Mouse (Mus musculus): ENCODE results near the gene Exosc10. TPM values are rescaled to one million over a fixed set of nuclear protein-coding genes. Genes with fewer than 3 reads are reported as not detected.

Gene Exosc10
- total RNA-seq, 2 experiments from 2014 or later = 48.9 to 52.4 TPM

GRCm38 (mm10) chr4:148604541-148605165, 46.4 kb downstream of the Exosc10 start:
- DNase-seq (ENCODE audit: low spot score in 2 of 2) = peak; percentile 62 to 69

DNA sequence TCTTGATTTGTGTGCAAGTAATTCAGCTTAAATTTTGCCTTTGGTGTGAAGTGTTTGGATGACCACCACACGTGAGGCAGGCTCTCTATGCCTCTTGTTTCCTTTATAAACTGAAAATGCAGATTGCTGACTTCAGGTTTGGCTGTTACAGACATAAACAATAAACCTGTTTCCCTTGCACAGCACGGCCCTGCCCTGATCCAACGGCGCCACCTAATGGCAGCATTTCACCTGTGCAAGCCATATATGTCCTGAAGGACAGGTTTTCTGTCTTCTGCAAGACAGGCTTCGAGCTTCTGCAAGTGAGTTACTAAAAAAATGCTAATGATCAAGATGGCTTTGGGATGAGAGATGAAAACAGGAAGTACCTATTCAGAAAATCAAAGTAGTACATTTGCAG, 49.5 kb downstream of the Exosc10 start:
- peak; percentile 54 to 76 for DNase-seq (ENCODE audit: low spot score in 2 of 2)

DNA sequence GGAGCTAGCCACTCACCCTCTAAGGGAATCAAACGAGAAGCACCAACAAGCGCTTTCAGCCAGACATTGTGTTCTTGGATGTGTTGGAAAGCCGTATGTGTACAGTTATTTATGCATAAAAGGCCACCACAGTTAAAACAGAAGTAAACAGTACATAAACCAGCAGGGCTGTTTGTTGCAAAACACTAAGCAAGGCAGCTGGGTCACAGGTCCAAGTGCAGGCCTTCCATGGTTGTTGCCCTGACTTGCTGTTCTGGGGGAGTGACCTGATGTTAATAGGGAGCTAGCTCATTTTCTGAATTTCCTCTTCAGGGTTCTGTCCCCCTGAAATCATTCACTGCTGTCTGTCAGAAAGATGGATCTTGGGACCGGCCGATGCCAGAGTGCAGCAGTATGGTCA, 51.6 kb downstream of the Exosc10 start:
- no peak for DNase-seq (ENCODE audit: low spot score in 2 of 2)

GRCm38 (mm10) chr4:148610631-148611364, 52.6 kb downstream of the Exosc10 start:
- DNase-seq (ENCODE audit: low spot score in 2 of 2) = no peak

DNA sequence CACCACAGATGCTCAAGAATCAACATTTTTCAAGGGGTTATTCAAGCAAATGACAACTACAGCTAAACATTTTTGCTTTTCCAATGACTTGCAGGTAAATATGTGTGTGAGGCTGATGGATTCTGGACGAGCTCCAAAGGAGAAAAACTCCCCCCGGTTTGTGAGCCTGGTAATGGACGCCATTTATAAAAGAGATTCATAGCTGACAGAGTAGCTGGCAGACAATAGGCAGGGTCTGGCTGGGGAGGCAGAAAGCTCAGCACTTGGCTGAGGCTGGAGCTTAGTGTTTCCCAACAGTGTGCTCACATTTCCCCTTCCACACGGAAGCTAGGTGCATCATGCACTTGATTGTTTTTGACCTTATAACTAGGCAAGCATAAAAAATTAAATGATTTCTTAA, 54.3 kb downstream of the Exosc10 start:
- no peak for DNase-seq (ENCODE audit: low spot score in 2 of 2)

DNA sequence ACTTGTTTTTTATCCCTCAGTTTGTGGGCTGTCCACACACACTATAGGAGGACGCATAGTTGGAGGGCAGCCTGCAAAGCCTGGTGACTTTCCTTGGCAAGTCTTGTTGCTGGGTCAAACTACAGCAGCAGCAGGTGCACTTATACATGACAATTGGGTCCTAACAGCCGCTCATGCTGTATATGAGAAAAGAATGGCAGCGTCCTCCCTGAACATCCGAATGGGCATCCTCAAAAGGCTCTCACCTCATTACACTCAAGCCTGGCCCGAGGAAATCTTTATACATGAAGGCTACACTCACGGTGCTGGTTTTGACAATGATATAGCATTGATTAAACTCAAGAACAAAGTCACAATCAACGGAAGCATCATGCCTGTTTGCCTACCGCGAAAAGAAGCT, 55.5 kb downstream of the Exosc10 start:
- no peak for DNase-seq (ENCODE audit: low spot score in 2 of 2)

GRCm38 (mm10) chr4:148619805-148620204, 61.6 kb downstream of the Exosc10 start:
- DNase-seq (ENCODE audit: low spot score in 2 of 2) = no peak

DNA sequence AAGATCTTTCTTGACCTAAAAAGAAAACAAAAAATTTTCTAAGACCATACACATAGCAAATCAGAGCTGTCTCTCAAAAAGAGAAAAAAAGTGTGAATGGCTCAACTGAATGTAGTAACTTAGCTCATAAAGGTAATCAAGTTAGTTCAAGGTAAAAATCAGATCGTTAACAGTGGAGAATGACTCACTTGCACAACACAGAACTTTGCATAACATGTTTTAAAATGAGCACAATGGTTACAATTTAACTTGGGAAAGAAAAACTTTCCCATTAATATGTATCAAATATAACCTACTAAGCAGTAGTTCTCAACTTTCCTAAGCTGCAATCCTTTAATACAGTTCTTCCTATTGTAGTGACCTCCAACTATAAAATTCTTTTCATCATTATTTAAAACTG, 62.5 kb downstream of the Exosc10 start:
- no peak for DNase-seq (ENCODE audit: low spot score in 2 of 2)

DNA sequence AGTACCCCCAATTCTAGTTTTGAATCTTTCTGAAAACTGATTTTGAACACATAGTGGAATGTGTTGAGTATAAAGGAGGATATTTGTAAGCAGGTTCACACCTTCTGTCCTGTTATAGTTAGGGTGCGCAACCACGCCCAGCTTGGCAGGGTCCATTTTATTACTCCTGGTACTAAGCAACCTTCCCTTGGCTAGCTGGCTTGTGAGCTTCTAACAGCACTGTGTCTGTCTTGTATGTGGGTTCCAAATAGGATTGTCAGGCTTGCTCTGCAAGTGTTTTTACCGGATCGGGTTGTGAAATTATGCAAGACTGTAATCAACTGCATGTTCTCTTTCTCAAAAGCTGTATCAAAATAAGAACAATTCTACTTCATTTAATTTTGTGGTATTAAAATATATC, 64.3 kb downstream of the Exosc10 start:
- DNase-seq (ENCODE audit: low spot score in 2 of 2) = no peak

DNA sequence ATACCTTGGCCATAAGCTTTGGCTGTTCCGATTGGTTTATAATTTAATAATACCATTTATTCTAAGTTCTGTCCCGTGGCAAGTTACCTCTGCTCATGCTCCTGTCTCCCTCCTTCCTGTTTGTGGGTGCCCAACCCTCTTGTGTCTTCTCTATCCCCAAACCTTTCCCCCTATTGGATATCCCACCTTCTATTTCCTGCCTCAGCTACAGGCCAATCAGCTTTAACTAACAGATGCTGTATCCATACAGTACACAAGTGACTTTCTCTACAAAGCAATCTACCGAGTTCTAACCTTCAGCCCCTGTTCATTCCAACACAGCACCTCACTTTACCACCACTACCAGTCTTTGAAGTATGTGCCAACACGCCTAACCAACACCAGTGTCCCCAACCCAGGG, 65.4 kb downstream of the Exosc10 start:
- DNase-seq (ENCODE audit: low spot score in 2 of 2) = no peak

DNA sequence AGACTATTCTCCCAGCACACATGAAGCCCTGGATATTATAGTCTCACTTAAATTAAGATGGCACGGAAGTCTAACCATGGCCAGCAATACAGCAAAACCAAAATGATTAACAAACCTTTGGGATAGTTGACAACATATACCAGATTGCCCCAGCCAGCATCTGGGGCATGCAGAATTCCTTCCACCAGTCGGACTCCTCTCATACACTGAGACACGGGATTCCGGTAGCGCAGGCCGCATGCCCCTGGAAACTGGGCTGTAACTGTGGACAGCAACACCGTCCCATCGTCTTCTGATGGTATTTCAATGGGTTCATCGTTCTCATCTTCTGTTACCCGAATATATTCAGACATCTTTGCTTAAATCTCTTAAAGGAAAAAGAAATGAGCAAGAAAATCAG, 66.8 kb downstream of the Exosc10 start:
- DNase-seq (ENCODE audit: low spot score in 2 of 2) = no peak

GRCm38 (mm10) chr4:148625756-148626622, 67.8 kb downstream of the Exosc10 start:
- peak in 1 of 2 experiments; percentile 27 for DNase-seq (ENCODE audit: low spot score in 2 of 2)

- DNase-seq (ENCODE audit: low spot score in 2 of 2) = peak; percentile 95
Observed at GRCm38 (mm10) chr4:148626623-148627185, 68.5 kb downstream of the Exosc10 start, which contains the start of gene Tardbp. Gene Tardbp (minus strand): TSS chr4:148627019.

DNA sequence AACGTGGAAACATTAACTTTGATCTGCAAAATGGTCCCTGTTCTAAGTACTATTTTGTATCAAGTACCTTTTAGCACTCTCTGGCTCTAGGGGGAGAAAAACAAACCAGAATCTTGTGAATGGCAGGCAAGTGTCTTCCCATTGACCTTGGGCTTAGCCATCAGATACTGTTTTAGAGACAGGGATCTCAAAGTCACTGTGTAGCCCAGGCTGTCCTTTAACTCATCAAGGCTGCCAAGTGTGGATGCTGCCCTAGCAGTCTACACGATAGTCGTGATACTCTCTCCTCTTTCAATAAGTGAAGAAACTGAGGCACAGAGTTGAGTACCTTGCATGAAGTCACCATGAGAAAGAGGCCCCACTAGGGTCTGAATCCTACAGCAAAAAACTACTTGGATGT, 69.0 kb downstream of the Exosc10 start:
- no peak for DNase-seq (ENCODE audit: low spot score in 2 of 2)

Other genes with a start within 250 kb of the Exosc10 start
- 1 to 10 TPM; 8.9 to 9.1 TPM for gene Ubiad1, start 113.7 kb upstream of the Exosc10 start, total RNA-seq (2021)
- 10 to 100 TPM; 80.2 to 80.7 TPM for gene Mtor, start 109.8 kb upstream of the Exosc10 start, total RNA-seq (2021)
- gene Angptl7, start 58.0 kb upstream of the Exosc10 start, total RNA-seq (2021) = under 1 TPM; 0.29 to 0.30 TPM
- gene Srm, start 33.1 kb downstream of the Exosc10 start, total RNA-seq (2021) = 10 to 100 TPM; 69.0 to 73.3 TPM
- gene Masp2, start 44.1 kb downstream of the Exosc10 start, total RNA-seq (2021) = 1 to 10 TPM; 1.0 to 1.8 TPM
- 100 to 1,000 TPM; 199 to 208 TPM for gene Tardbp, start 68.6 kb downstream of the Exosc10 start, total RNA-seq (2021)
- not detected for gene Gm572, start 84.9 kb downstream of the Exosc10 start, total RNA-seq (2021)
- 1 to 10 TPM in 1 of 2 experiments, under 1 TPM in 1; 0.88 to 1.1 TPM for gene Casz1, start 246.0 kb downstream of the Exosc10 start, total RNA-seq (2021)

All from layer of hippocampus, postnatal 14 days (tissue).